Mouse (Mus musculus): ENCODE data around the gene Amdhd1. TPM values are rescaled to one million over a fixed set of nuclear protein-coding genes. Genes with fewer than 3 reads are reported as not detected.

The Amdhd1 gene
- polyA plus RNA-seq, 1 experiment: 0.03 TPM

GRCm38 (mm10) chr10:93518620-93519019 is 21.2 kb downstream of the Amdhd1 start:
- Histone ChIP-seq H3K4me1 (ENCODE audit: control insufficient read depth) (no peaks in the 10 kb centered on the region), H3K36me3 (ENCODE audit: control insufficient read depth) (no peaks in the 10 kb centered on the region), H3K9me3 (ENCODE audit: control insufficient read depth, low read length) (no peaks in the 10 kb centered on the region), H3K4me3 (replicated peaks) (no peak overlapping the region), H3K27me3 (ENCODE audit: control insufficient read depth) (no peaks in the 10 kb centered on the region)
- TF ChIP-seq GATA1 (IDR thresholded peaks at IDR 0.05; ENCODE audit: low read length): no peak
- no peak for TF ChIP-seq TAL1 (IDR thresholded peaks at IDR 0.05; ENCODE audit: low read length)

GRCm38 (mm10) chr10:93518186-93518585 is 21.6 kb downstream of the Amdhd1 start:
- TF ChIP-seq TAL1 (IDR thresholded peaks at IDR 0.05; ENCODE audit: low read length) (no peak), GATA1 (IDR thresholded peaks at IDR 0.05; ENCODE audit: low read length) (no peak)
- Histone ChIP-seq H3K36me3 (ENCODE audit: control insufficient read depth) (no peaks in the 10 kb centered on the region), H3K4me1 (ENCODE audit: control insufficient read depth) (no peaks in the 10 kb centered on the region), H3K4me3 (replicated peaks) (no peak overlapping the region), H3K9me3 (ENCODE audit: control insufficient read depth, low read length) (no peaks in the 10 kb centered on the region), H3K27me3 (ENCODE audit: control insufficient read depth) (no peaks in the 10 kb centered on the region)

- no peaks in the 10 kb centered on the region for H3K4me1 ChIP-seq (ENCODE audit: control insufficient read depth)
- TF ChIP-seq GATA1 (IDR thresholded peaks at IDR 0.05; ENCODE audit: low read length) (no peak), TAL1 (IDR thresholded peaks at IDR 0.05; ENCODE audit: low read length) (no peak)
Measured at GRCm38 (mm10) chr10:93517754-93518153, 22.1 kb downstream of the Amdhd1 start.

GRCm38 (mm10) chr10:93515927-93516326 is 23.9 kb downstream of the Amdhd1 start:
- Histone ChIP-seq H3K36me3 (ENCODE audit: control insufficient read depth) (no peaks in the 10 kb centered on the region), H3K4me1 (ENCODE audit: control insufficient read depth) (no peaks in the 10 kb centered on the region), H3K9me3 (ENCODE audit: control insufficient read depth, low read length) (no peaks in the 10 kb centered on the region), H3K4me3 (replicated peaks) (no peak overlapping the region), H3K27me3 (ENCODE audit: control insufficient read depth) (no peaks in the 10 kb centered on the region)
- TF ChIP-seq TAL1 (IDR thresholded peaks at IDR 0.05; ENCODE audit: low read length) (no peak), GATA1 (IDR thresholded peaks at IDR 0.05; ENCODE audit: low read length) (no peak)

More at GRCm38 (mm10) chr10:93517754-93518153, 22.1 kb downstream of the Amdhd1 start:
- no peak overlapping the region for H3K4me3 ChIP-seq (replicated peaks)
- H3K9me3 ChIP-seq (ENCODE audit: control insufficient read depth, low read length): no peaks in the 10 kb centered on the region
- no peaks in the 10 kb centered on the region for H3K36me3 ChIP-seq (ENCODE audit: control insufficient read depth)
- H3K27me3 ChIP-seq (ENCODE audit: control insufficient read depth): no peaks in the 10 kb centered on the region

- H3K36me3 ChIP-seq (ENCODE audit: control insufficient read depth): no peaks in the 10 kb centered on the region
- no peaks in the 10 kb centered on the region for H3K9me3 ChIP-seq (ENCODE audit: control insufficient read depth, low read length)
Measured at GRCm38 (mm10) chr10:93515419-93515818, 24.4 kb downstream of the Amdhd1 start.

GRCm38 (mm10) chr10:93509532-93510153 is 30.2 kb downstream of the Amdhd1 start:
- Histone ChIP-seq H3K36me3 (ENCODE audit: control insufficient read depth) (no peaks in the 10 kb centered on the region), H3K27me3 (ENCODE audit: control insufficient read depth) (no peaks in the 10 kb centered on the region), H3K4me3 (replicated peaks) (no peak overlapping the region), H3K9me3 (ENCODE audit: control insufficient read depth, low read length) (no peaks in the 10 kb centered on the region), H3K4me1 (ENCODE audit: control insufficient read depth) (no peaks in the 10 kb centered on the region)
- no peak for TF ChIP-seq GATA1 (IDR thresholded peaks at IDR 0.05; ENCODE audit: low read length)
- TF ChIP-seq TAL1 (IDR thresholded peaks at IDR 0.05; ENCODE audit: low read length): no peak

More at GRCm38 (mm10) chr10:93515419-93515818, 24.4 kb downstream of the Amdhd1 start:
- no peak overlapping the region for H3K4me3 ChIP-seq (replicated peaks)
- H3K4me1 ChIP-seq (ENCODE audit: control insufficient read depth): no peaks in the 10 kb centered on the region
- H3K27me3 ChIP-seq (ENCODE audit: control insufficient read depth): no peaks in the 10 kb centered on the region
- TF ChIP-seq TAL1 (IDR thresholded peaks at IDR 0.05; ENCODE audit: low read length) (no peak), GATA1 (IDR thresholded peaks at IDR 0.05; ENCODE audit: low read length) (no peak)

GRCm38 (mm10) chr10:93508383-93508970 is 31.4 kb downstream of the Amdhd1 start:
- Histone ChIP-seq H3K36me3 (ENCODE audit: control insufficient read depth) (no peaks in the 10 kb centered on the region), H3K9me3 (ENCODE audit: control insufficient read depth, low read length) (no peaks in the 10 kb centered on the region), H3K27me3 (ENCODE audit: control insufficient read depth) (no peaks in the 10 kb centered on the region), H3K4me3 (replicated peaks) (no peak overlapping the region), H3K4me1 (ENCODE audit: control insufficient read depth) (no peaks in the 10 kb centered on the region)
- TF ChIP-seq GATA1 (IDR thresholded peaks at IDR 0.05; ENCODE audit: low read length) (no peak), TAL1 (IDR thresholded peaks at IDR 0.05; ENCODE audit: low read length) (no peak)

GRCm38 (mm10) chr10:93501346-93501745 is 38.5 kb downstream of the Amdhd1 start:
- no peaks in the 10 kb centered on the region for H3K4me1 ChIP-seq (ENCODE audit: control insufficient read depth)
- TF ChIP-seq TAL1 (IDR thresholded peaks at IDR 0.05; ENCODE audit: low read length): no peak

GRCm38 (mm10) chr10:93500864-93501263 is 39.0 kb downstream of the Amdhd1 start:
- Histone ChIP-seq H3K4me3 (replicated peaks) (no peak overlapping the region), H3K4me1 (ENCODE audit: control insufficient read depth) (no peaks in the 10 kb centered on the region), H3K27me3 (ENCODE audit: control insufficient read depth) (no peaks in the 10 kb centered on the region), H3K9me3 (ENCODE audit: control insufficient read depth, low read length) (no peaks in the 10 kb centered on the region), H3K36me3 (ENCODE audit: control insufficient read depth) (no peaks in the 10 kb centered on the region)
- no peak for TF ChIP-seq TAL1 (IDR thresholded peaks at IDR 0.05; ENCODE audit: low read length)
- TF ChIP-seq GATA1 (IDR thresholded peaks at IDR 0.05; ENCODE audit: low read length): no peak

More at GRCm38 (mm10) chr10:93501346-93501745, 38.5 kb downstream of the Amdhd1 start:
- H3K27me3 ChIP-seq (ENCODE audit: control insufficient read depth): no peaks in the 10 kb centered on the region
- H3K4me3 ChIP-seq (replicated peaks): no peak overlapping the region
- H3K9me3 ChIP-seq (ENCODE audit: control insufficient read depth, low read length): no peaks in the 10 kb centered on the region
- no peaks in the 10 kb centered on the region for H3K36me3 ChIP-seq (ENCODE audit: control insufficient read depth)
